Mouse (Mus musculus) MEL (cell line): ENCODE measurements at regions not wholly inside any gene's neighbourhood (a gene's known extent, or its start where the extent isn't known, plus 50 kb on each side); places are given as distances from the start of the nearest gene placed in this dataset.

Experiments
- DNase-seq: peaks from one replicate; pipeline ENCODE4 v3.0.0; 2011; ENCODE audit warnings: low read depth, low spot score
- H3K27ac ChIP-seq: 2 replicates; pipeline ENCODE4 v1.5.1; 2012; ENCODE audit warnings: low read depth, mild to moderate bottlenecking, control low read depth, low read length, moderate library complexity; ENCODE audit not compliant: control insufficient read depth
- H3K27me3 ChIP-seq, 2 experiments: fragments of 150-350 bp in 1 of 2; sonication (generic) in 1 of 2; 2 replicates each; pipeline ENCODE4 v1.6.1; 2012; ENCODE audit warnings: low read length in 2 of 2, mild to moderate bottlenecking in 2 of 2, improper control_type of control experiment in 1 of 2, moderate library complexity in 1 of 2; ENCODE audit not compliant: insufficient read depth in 2 of 2, control insufficient read depth in 1 of 2
- H3K36me3 ChIP-seq, 2 experiments: 2 replicates each; pipeline ENCODE4 v1.6.1; 2012 to 2014; ENCODE audit warnings: low read length in 2 of 2, improper control_type of control experiment in 1 of 2, inconsistent platforms in 1 of 2, mild to moderate bottlenecking in 1 of 2; ENCODE audit not compliant: insufficient read depth in 2 of 2, control insufficient read depth in 1 of 2
- H3K4me1 ChIP-seq, 2 experiments: fragments of 150-350 bp in 1 of 2; sonication (generic) in 1 of 2; 2 replicates each; pipeline ENCODE4 v1.6.1; 2012; ENCODE audit warnings: low read length in 2 of 2, improper control_type of control experiment in 1 of 2, mild to moderate bottlenecking in 1 of 2; ENCODE audit not compliant: insufficient read depth in 2 of 2, control insufficient read depth in 1 of 2
- H3K4me3 ChIP-seq, 2 experiments: fragments of 150-350 bp in 1 of 2; sonication (generic) in 1 of 2; 2 replicates each; pipeline ENCODE4 v1.5.1; 2012; ENCODE audit warnings: low read depth in 2 of 2, low read length in 2 of 2, mild to moderate bottlenecking in 2 of 2, moderate library complexity in 2 of 2, control low read depth in 1 of 2, improper control_type of control experiment in 1 of 2; ENCODE audit not compliant: control insufficient read depth in 1 of 2, insufficient read depth in 1 of 2
- H3K79me2 ChIP-seq: 2 replicates; pipeline ENCODE4 v1.6.1; 2012; ENCODE audit warnings: mild to moderate bottlenecking, low read length, moderate library complexity; ENCODE audit not compliant: control insufficient read depth, poor library complexity, insufficient read depth
- H3K9ac ChIP-seq: 2 replicates; pipeline ENCODE4 v1.6.1; 2012; ENCODE audit warnings: low read depth, mild to moderate bottlenecking, control low read depth, low read length, moderate library complexity; ENCODE audit not compliant: control insufficient read depth, poor library complexity, severe bottlenecking
- H3K9me3 ChIP-seq: fragments of 150-350 bp; sonication (generic); replicated peaks from 2 replicates; pipeline ENCODE4 v1.6.1; 2012; ENCODE audit warnings: mild to moderate bottlenecking, low read length, improper control_type of control experiment, moderate library complexity; ENCODE audit not compliant: insufficient read depth
- BHLHE40 ChIP-seq: IDR thresholded peaks from 2 replicates; pipeline ENCODE4 v1.6.1; 2012; ENCODE audit warnings: low read depth, mild to moderate bottlenecking, inconsistent platforms, low read length, improper control_type of control experiment, borderline replicate concordance
- CHD1 ChIP-seq: IDR thresholded peaks from 2 replicates; pipeline ENCODE4 v1.6.1; 2012; ENCODE audit warnings: low read depth, mild to moderate bottlenecking, inconsistent platforms, low read length, improper control_type of control experiment
- CHD2 ChIP-seq: IDR thresholded peaks from 2 replicates; pipeline ENCODE4 v1.6.1; 2011; ENCODE audit warnings: low read length, improper control_type of control experiment
- CTCF ChIP-seq, 3 experiments: IDR thresholded peaks in 2 of 3; conservative IDR thresholded peaks in 1 of 3; 2 replicates each; pipeline ENCODE4 v1.5.1; 2011 to 2012; ENCODE audit warnings: low read length in 3 of 3, low read depth in 2 of 3, mild to moderate bottlenecking in 2 of 3, improper control_type of control experiment in 1 of 3, inconsistent platforms in 1 of 3, mixed read lengths in 1 of 3, moderate library complexity in 1 of 3; ENCODE audit not compliant: control insufficient read depth in 1 of 3, insufficient read depth in 1 of 3, poor library complexity in 1 of 3, severe bottlenecking in 1 of 3
- E2F4 ChIP-seq: IDR thresholded peaks from 2 replicates; pipeline ENCODE4 v1.6.1; 2011; ENCODE audit warnings: low read depth, low read length, improper control_type of control experiment, borderline replicate concordance
- ELF1 ChIP-seq: IDR thresholded peaks from 2 replicates; pipeline ENCODE4 v1.6.1; 2014; ENCODE audit warnings: low read depth, mild to moderate bottlenecking, inconsistent platforms, low read length, improper control_type of control experiment, moderate library complexity
- EP300 ChIP-seq, 2 experiments: IDR thresholded peaks; 2 replicates each; pipeline ENCODE4 v1.6.1; 2011; ENCODE audit warnings: improper control_type of control experiment in 2 of 2, low read length in 2 of 2, low read depth in 1 of 2, mild to moderate bottlenecking in 1 of 2
- ETS1 ChIP-seq: IDR thresholded peaks from 2 replicates; pipeline ENCODE4 v1.6.1; 2012; ENCODE audit warnings: low read depth, mild to moderate bottlenecking, inconsistent platforms, low read length, improper control_type of control experiment, moderate library complexity
- GABPA ChIP-seq: IDR thresholded peaks from 2 replicates; pipeline ENCODE4 v1.6.1; 2012; ENCODE audit warnings: low read depth, mild to moderate bottlenecking, inconsistent platforms, low read length, improper control_type of control experiment, moderate library complexity
- GATA1 ChIP-seq: IDR thresholded peaks from 2 replicates; pipeline ENCODE4 v1.6.1; 2011; ENCODE audit warnings: low read depth, low read length, improper control_type of control experiment
- HCFC1 ChIP-seq: IDR thresholded peaks from 2 replicates; pipeline ENCODE4 v1.6.1; 2012; ENCODE audit warnings: low read depth, mild to moderate bottlenecking, inconsistent platforms, low read length, improper control_type of control experiment, moderate library complexity
- JUND ChIP-seq: IDR thresholded peaks from 2 replicates; pipeline ENCODE4 v1.6.1; 2011; ENCODE audit warnings: low read depth, mild to moderate bottlenecking, improper control_type of control experiment, low read length
- KAT2A ChIP-seq: conservative IDR thresholded peaks from 2 replicates; pipeline ENCODE4 v1.6.1; 2012; ENCODE audit warnings: low read depth, low read length, improper control_type of control experiment, inconsistent platforms
- MAFK ChIP-seq: IDR thresholded peaks from 2 replicates; pipeline ENCODE4 v1.6.1; 2011; ENCODE audit warnings: low read depth, mild to moderate bottlenecking, low read length, improper control_type of control experiment, borderline replicate concordance
- MAX ChIP-seq: IDR thresholded peaks from 2 replicates; pipeline ENCODE4 v1.6.1; 2011; ENCODE audit warnings: low read length, improper control_type of control experiment
- MAZ ChIP-seq: IDR thresholded peaks from 2 replicates; pipeline ENCODE4 v1.6.1; 2012; ENCODE audit warnings: low read depth, mild to moderate bottlenecking, inconsistent platforms, low read length, improper control_type of control experiment
- MEF2A ChIP-seq: IDR thresholded peaks from 2 replicates; pipeline ENCODE4 v1.6.1; 2014; ENCODE audit warnings: low read depth, mild to moderate bottlenecking, inconsistent platforms, low read length, improper control_type of control experiment; ENCODE audit not compliant: poor library complexity, insufficient replicate concordance, severe bottlenecking; ENCODE audit errors: extremely low read depth
- MXI1 ChIP-seq: IDR thresholded peaks from 2 replicates; pipeline ENCODE4 v1.6.1; 2011; ENCODE audit warnings: mild to moderate bottlenecking, low read depth, low read length, improper control_type of control experiment
- MYB ChIP-seq: IDR thresholded peaks from 2 replicates; pipeline ENCODE4 v1.6.1; 2011; ENCODE audit warnings: mild to moderate bottlenecking, low read depth, low read length, improper control_type of control experiment
- MYC ChIP-seq: IDR thresholded peaks from 2 replicates; pipeline ENCODE4 v1.6.1; 2011; ENCODE audit warnings: low read depth, mild to moderate bottlenecking, low read length, improper control_type of control experiment, moderate library complexity
- NELFE ChIP-seq: IDR thresholded peaks from 2 replicates; pipeline ENCODE4 v1.6.1; 2011; ENCODE audit warnings: low read depth, low read length, improper control_type of control experiment
- POLR2A ChIP-seq, 2 experiments: IDR thresholded peaks; 2 replicates each; pipeline ENCODE4 v1.6.1; 2011 to 2012; ENCODE audit warnings: low read length in 2 of 2, mild to moderate bottlenecking in 2 of 2, control low read depth in 1 of 2, improper control_type of control experiment in 1 of 2, low read depth in 1 of 2, moderate library complexity in 1 of 2; ENCODE audit not compliant: control insufficient read depth in 1 of 2, insufficient read depth in 1 of 2, poor library complexity in 1 of 2
- POLR2AphosphoS2 ChIP-seq: IDR thresholded peaks from 2 replicates; pipeline ENCODE4 v1.6.1; 2011; ENCODE audit warnings: low read length, improper control_type of control experiment
- POLR2AphosphoS5 ChIP-seq: IDR thresholded peaks from 2 replicates; pipeline ENCODE4 v1.6.1; 2012; ENCODE audit warnings: low read depth, borderline replicate concordance, mild to moderate bottlenecking, inconsistent platforms, low read length, moderate library complexity, mixed read lengths
- RAD21 ChIP-seq: IDR thresholded peaks from 2 replicates; pipeline ENCODE4 v1.6.1; 2011; ENCODE audit warnings: mild to moderate bottlenecking, low read depth, low read length, improper control_type of control experiment
- RCOR1 ChIP-seq: IDR thresholded peaks from 2 replicates; pipeline ENCODE4 v1.6.1; 2012; ENCODE audit warnings: low read depth, mild to moderate bottlenecking, inconsistent platforms, low read length, improper control_type of control experiment
- SIN3A ChIP-seq: IDR thresholded peaks from 2 replicates; pipeline ENCODE4 v1.6.1; 2012; ENCODE audit warnings: low read length, improper control_type of control experiment, inconsistent platforms
- SMC3 ChIP-seq: IDR thresholded peaks from 2 replicates; pipeline ENCODE4 v1.6.1; 2011; ENCODE audit warnings: low read depth, low read length, improper control_type of control experiment
- TAL1 ChIP-seq: IDR thresholded peaks from 2 replicates; pipeline ENCODE4 v1.6.1; 2012; ENCODE audit warnings: mild to moderate bottlenecking, inconsistent platforms, low read length, moderate library complexity, mixed read lengths
- TBP ChIP-seq: IDR thresholded peaks from 2 replicates; pipeline ENCODE4 v1.8.0; 2011; ENCODE audit warnings: low read depth, low read length, improper control_type of control experiment
- TCF12 ChIP-seq: IDR thresholded peaks from 2 replicates; pipeline ENCODE4 v1.6.1; 2014; ENCODE audit warnings: low read depth, mild to moderate bottlenecking, inconsistent platforms, low read length, improper control_type of control experiment, moderate library complexity
- UBTF ChIP-seq: IDR thresholded peaks from 2 replicates; pipeline ENCODE4 v1.6.1; 2012; ENCODE audit warnings: low read depth, mild to moderate bottlenecking, inconsistent platforms, low read length, improper control_type of control experiment, moderate library complexity, borderline replicate concordance; ENCODE audit not compliant: insufficient read depth
- USF1 ChIP-seq: IDR thresholded peaks from 2 replicates; pipeline ENCODE4 v1.6.1; 2014; ENCODE audit warnings: low read depth, mild to moderate bottlenecking, inconsistent platforms, low read length, improper control_type of control experiment, moderate library complexity
- USF2 ChIP-seq, 2 experiments: IDR thresholded peaks; 2 replicates each; pipeline ENCODE4 v1.6.1; 2011 to 2012; ENCODE audit warnings: improper control_type of control experiment in 2 of 2, low read length in 2 of 2, borderline replicate concordance in 1 of 2, inconsistent platforms in 1 of 2, low read depth in 1 of 2, mild to moderate bottlenecking in 1 of 2; ENCODE audit not compliant: insufficient read depth in 1 of 2
- ZC3H11A ChIP-seq: IDR thresholded peaks from 2 replicates; pipeline ENCODE4 v1.6.1; 2012; ENCODE audit warnings: low read depth, mild to moderate bottlenecking, inconsistent platforms, low read length, improper control_type of control experiment
- ZKSCAN1 ChIP-seq: IDR thresholded peaks from 2 replicates; pipeline ENCODE4 v1.6.1; 2012; ENCODE audit warnings: low read depth, mild to moderate bottlenecking, inconsistent platforms, low read length, improper control_type of control experiment, moderate library complexity
- ZMIZ1 ChIP-seq: IDR thresholded peaks from 2 replicates; pipeline ENCODE4 v1.6.1; 2012; ENCODE audit warnings: low read depth, mild to moderate bottlenecking, inconsistent platforms, low read length, improper control_type of control experiment, moderate library complexity
- ZNF384 ChIP-seq: IDR thresholded peaks from 2 replicates; pipeline ENCODE4 v1.6.1; 2012; ENCODE audit warnings: low read depth, mild to moderate bottlenecking, inconsistent platforms, low read length, improper control_type of control experiment

DNA sequence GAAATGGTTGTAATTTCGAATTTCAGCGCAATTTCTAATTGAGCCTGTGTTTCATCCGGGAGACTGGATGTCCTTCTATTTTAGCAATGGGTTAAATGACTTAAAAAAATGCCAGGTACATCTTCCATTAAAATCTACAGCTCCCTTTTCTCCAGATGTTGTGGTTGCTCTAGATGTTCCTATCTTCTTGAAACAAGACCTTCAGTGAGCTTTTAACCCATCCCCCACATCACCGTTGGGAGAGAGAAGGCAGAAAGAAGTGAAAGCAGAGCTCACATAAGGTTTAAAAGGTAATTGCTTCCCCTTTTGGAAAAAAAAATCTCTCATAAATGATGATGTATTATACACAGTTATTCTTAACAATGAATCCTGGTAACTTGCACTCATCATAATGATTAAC, 135.9 kb downstream of the Gm4791 start:
- peak overlapping the region; percentile 51 for H3K27ac ChIP-seq
- peak overlapping the region; percentile 6 to 46 for H3K4me3 ChIP-seq
- H3K36me3 ChIP-seq = peaks cover 0 to 27% of the 10 kb centered on the region in 2 experiments; a peak in 2 of 4 replicates
- H3K79me2 ChIP-seq = no peaks in the 10 kb centered on the region
- no peaks in the 10 kb centered on the region for H3K27me3 ChIP-seq
- H3K9ac ChIP-seq = peak overlapping the region; percentile 23; the same call in 1 of the 2 replicates
- peaks cover 15 to 24% of the 10 kb centered on the region in 2 experiments for H3K4me1 ChIP-seq
- DNase-seq = peak; percentile 75
- H3K9me3 ChIP-seq = no peaks in the 10 kb centered on the region
- peak; percentile 64; the same call in 1 of the 2 replicates for TF ChIP-seq ETS1
- TF ChIP-seq MEF2A = no peak
- peak; percentile 28; the same call in 1 of the 2 replicates for TF ChIP-seq SIN3A
- TF ChIP-seq ZKSCAN1 = no peak
- TF ChIP-seq USF2 (IDR thresholded peaks at IDR 0.05; ENCODE audit: borderline replicate concordance in 1 of 2, insufficient read depth in 1 of 2, low read depth in 1 of 2, low read length in 2 of 2) = no peak
- 0 out of 2 replicates have a peak, but pooled peaks have one; percentile 8 for TF ChIP-seq SMC3
- TF ChIP-seq MXI1 = no peak
- 0 out of 2 replicates have a peak, but pooled peaks have one; percentile 41 for TF ChIP-seq MAZ
- no peak for TF ChIP-seq E2F4
- peak; percentile 10; the same call in 1 of the 2 replicates for TF ChIP-seq ZC3H11A
- peak; percentile 63; the same call in 1 of the 2 replicates for TF ChIP-seq CHD1
- peak; percentile 25; the same call in 1 of the 2 replicates for TF ChIP-seq TAL1
- TF ChIP-seq EP300 (IDR thresholded peaks at IDR 0.05; ENCODE audit: low read depth in 1 of 2, low read length in 2 of 2) = peak; percentile 70 to 76; a peak in 3 of 4 replicates
- TF ChIP-seq BHLHE40 = peak; percentile 27; the same call in 1 of the 2 replicates
- no peak for TF ChIP-seq ELF1
- TF ChIP-seq MYB = no peak
- no peak for TF ChIP-seq JUND
- no peak for TF ChIP-seq NELFE
- TF ChIP-seq MAX = no peak
- TF ChIP-seq POLR2AphosphoS5 = no peak
- TF ChIP-seq KAT2A = no peak
- no peak for TF ChIP-seq USF1
- no peak for TF ChIP-seq MAFK
- no peak for TF ChIP-seq GABPA
- no peak for TF ChIP-seq UBTF
- TF ChIP-seq CTCF (IDR thresholded peaks at IDR 0.05 in 2 of 3, conservative IDR thresholded peaks at IDR 0.05 in 1 of 3; ENCODE audit: control insufficient read depth in 1 of 3, insufficient read depth in 1 of 3, low read depth in 2 of 3, low read length in 3 of 3, poor library complexity in 1 of 3, severe bottlenecking in 1 of 3) = no peak
- TF ChIP-seq GATA1 = 0 out of 2 replicates have a peak, but pooled peaks have one; percentile 29
- TF ChIP-seq TBP = no peak
- TF ChIP-seq RCOR1 = peak; percentile 50; the same call in 1 of the 2 replicates
- TF ChIP-seq MYC = no peak
- TF ChIP-seq POLR2AphosphoS2 = no peak
- peak; percentile 75; the same call in 1 of the 2 replicates for TF ChIP-seq TCF12
- TF ChIP-seq POLR2A (IDR thresholded peaks at IDR 0.05; ENCODE audit: control insufficient read depth in 1 of 2, insufficient read depth in 1 of 2, low read depth in 1 of 2, low read length in 2 of 2, poor library complexity in 1 of 2) = no peak
- TF ChIP-seq ZNF384 = peak; percentile 79
- peak; percentile 72 for TF ChIP-seq CHD2
- no peak for TF ChIP-seq RAD21
- TF ChIP-seq HCFC1 = no peak
- no peak for TF ChIP-seq ZMIZ1
